Mouse (Mus musculus) liver (tissue): ENCODE results near the gene Zfp768.
"Not testable (repeated sequence)": the region's sequence is repeated elsewhere in the genome, so short reads cannot be mapped to it uniquely, and the experiment has no call there.

Experiments used
- DNase-seq: peaks from one replicate; pipeline ENCODE4 v3.0.0-alpha.2; 2020; ENCODE audit warnings: mixed read lengths

Zfp768 gene

GRCm38 (mm10) chr7:127355796-127356195, 10.4 kb upstream of the Zfp768 start:
- no peak for DNase-seq

GRCm38 (mm10) chr7:127351230-127352004, 6.0 kb upstream of the Zfp768 start:
- no peak for DNase-seq

GRCm38 (mm10) chr7:127346676-127347075, 1.3 kb upstream of the Zfp768 start:
- peak; percentile 46 for DNase-seq

- no peak for DNase-seq
These were observed 297 bp downstream of the Zfp768 start for GRCm38 (mm10) chr7:127345092-127345491.

- DNase-seq = no peak
These were observed 1.0 kb downstream of the Zfp768 start for GRCm38 (mm10) chr7:127344371-127344770.

GRCm38 (mm10) chr7:127343351-127344019, 1.9 kb downstream of the Zfp768 start:
- no peak for DNase-seq

GRCm38 (mm10) chr7:127342888-127343287, 2.5 kb downstream of the Zfp768 start:
- DNase-seq = no peak

GRCm38 (mm10) chr7:127342332-127342731, 3.1 kb downstream of the Zfp768 start:
- DNase-seq = no peak

- DNase-seq = not testable (repeated sequence)
These were observed 3.5 kb downstream of the Zfp768 start for GRCm38 (mm10) chr7:127341861-127342260.

- no peak for DNase-seq
These were observed 4.0 kb downstream of the Zfp768 start for GRCm38 (mm10) chr7:127341356-127341755.

- DNase-seq = no peak
These were observed 7.8 kb downstream of the Zfp768 start for GRCm38 (mm10) chr7:127337636-127338035.

- DNase-seq = no peak
These were observed 9.8 kb downstream of the Zfp768 start for GRCm38 (mm10) chr7:127335604-127336003.

GRCm38 (mm10) chr7:127333240-127333639, 12.1 kb downstream of the Zfp768 start:
- DNase-seq = no peak

- DNase-seq = no peak
These were observed 18.7 kb downstream of the Zfp768 start for GRCm38 (mm10) chr7:127326685-127327084.

GRCm38 (mm10) chr7:127325550-127325949, 19.8 kb downstream of the Zfp768 start:
- DNase-seq = no peak

- DNase-seq = no peak
These were observed 20.4 kb downstream of the Zfp768 start for GRCm38 (mm10) chr7:127324944-127325343.

- no peak for DNase-seq
These were observed 23.3 kb downstream of the Zfp768 start for GRCm38 (mm10) chr7:127322085-127322484.

- no peak for DNase-seq
These were observed 24.3 kb downstream of the Zfp768 start for GRCm38 (mm10) chr7:127321106-127321505.

- no peak for DNase-seq
These were observed 31.5 kb downstream of the Zfp768 start for GRCm38 (mm10) chr7:127313912-127314311.

- no peak for DNase-seq
These were observed 35.4 kb downstream of the Zfp768 start for GRCm38 (mm10) chr7:127309951-127310350.

- DNase-seq = peak; percentile 37
These were observed 36.5 kb downstream of the Zfp768 start for GRCm38 (mm10) chr7:127308887-127309286.

- no peak for DNase-seq
These were observed 37.0 kb downstream of the Zfp768 start for GRCm38 (mm10) chr7:127308431-127308830.

GRCm38 (mm10) chr7:127297586-127298193, 47.7 kb downstream of the Zfp768 start:
- no peak for DNase-seq
